Mouse (Mus musculus): ENCODE data around the gene Olfr96. TPM values are rescaled to one million over a fixed set of nuclear protein-coding genes. Genes with fewer than 3 reads are reported as not detected.

The Olfr96 gene
- polyA plus RNA-seq (2015; fragmentation: Nextera tagmentation; extraction: Ambion mirVana), result not detected in 2 replicates

GRCm38 (mm10) chr17:37219846-37220245 is at the start of gene Olfr96:
Olfr96 (plus strand) TSS chr17:37220146.

GRCm38 (mm10) chr17:37193656-37194055 is 26.3 kb upstream of the Olfr96 start, which contains the start of gene Ubd:
Ubd (plus strand) TSS chr17:37193892.

GRCm38 (mm10) chr17:37200894-37201293 is 19.1 kb upstream of the Olfr96 start, which contains the start of gene Olfr94:
Olfr94 (minus strand) TSS chr17:37200994.

GRCm38 (mm10) chr17:37213018-37213417 is 6.9 kb upstream of the Olfr96 start, which contains the start of gene Olfr95:
Olfr95 (minus strand) TSS chr17:37213118.

GRCm38 (mm10) chr17:37237230-37237629 is 17.3 kb downstream of the Olfr96 start, which contains the start of gene Olfr97:
Olfr97 (minus strand) TSS chr17:37237330.

GRCm38 (mm10) chr17:37263626-37264025 is 43.7 kb downstream of the Olfr96 start, which contains the start of gene Olfr98:
Olfr98 (minus strand) TSS chr17:37263749.

GRCm38 (mm10) chr17:37270058-37270701 is 50.2 kb downstream of the Olfr96 start, which contains the start of gene H2-M3:
H2-M3 (plus strand) TSS chr17:37270220.

Other genes starting within 250 kb of the Olfr96 start
- gene 2410137M14Rik, start 238.9 kb upstream of the Olfr96 start, polyA plus RNA-seq (2015; fragmentation: Nextera tagmentation; extraction: Ambion mirVana), result 0.25 TPM in 1 of 2 replicates, not detected in the other
- 0.34 and 0.47 TPM in 2 replicates for gene H2-M5, start 230.6 kb upstream of the Olfr96 start, polyA plus RNA-seq (2015; fragmentation: Nextera tagmentation; extraction: Ambion mirVana)
- 22.6 and 30.9 TPM in 2 replicates for gene Zfp57, start 219.0 kb upstream of the Olfr96 start, polyA plus RNA-seq (2015; fragmentation: Nextera tagmentation; extraction: Ambion mirVana)
- gene Mog, start 196.7 kb upstream of the Olfr96 start, polyA plus RNA-seq (2015; fragmentation: Nextera tagmentation; extraction: Ambion mirVana), result not detected in 2 replicates
- gene Gabbr1, start 174.2 kb upstream of the Olfr96 start, polyA plus RNA-seq (2015; fragmentation: Nextera tagmentation; extraction: Ambion mirVana), result 9.2 and 9.7 TPM in 2 replicates
- not detected in 2 replicates for gene Olfr90, start 131.6 kb upstream of the Olfr96 start, polyA plus RNA-seq (2015; fragmentation: Nextera tagmentation; extraction: Ambion mirVana)
- not detected in 2 replicates for gene Olfr91, start 121.9 kb upstream of the Olfr96 start, polyA plus RNA-seq (2015; fragmentation: Nextera tagmentation; extraction: Ambion mirVana)
- gene Olfr92, start 100.1 kb upstream of the Olfr96 start, polyA plus RNA-seq (2015; fragmentation: Nextera tagmentation; extraction: Ambion mirVana), result not detected in 2 replicates
- gene Olfr93, start 58.7 kb upstream of the Olfr96 start, polyA plus RNA-seq (2015; fragmentation: Nextera tagmentation; extraction: Ambion mirVana), result not detected in 2 replicates
- gene Ubd, start 26.3 kb upstream of the Olfr96 start, polyA plus RNA-seq (2015; fragmentation: Nextera tagmentation; extraction: Ambion mirVana), result 0.13 TPM in 1 of 2 replicates, not detected in the other
- gene Olfr94, start 19.2 kb upstream of the Olfr96 start, polyA plus RNA-seq (2015; fragmentation: Nextera tagmentation; extraction: Ambion mirVana), result 0.18 and 0.19 TPM in 2 replicates
- gene Olfr95, start 7.0 kb upstream of the Olfr96 start, polyA plus RNA-seq (2015; fragmentation: Nextera tagmentation; extraction: Ambion mirVana), result not detected in 2 replicates
- gene Olfr97, start 17.2 kb downstream of the Olfr96 start, polyA plus RNA-seq (2015; fragmentation: Nextera tagmentation; extraction: Ambion mirVana), result not detected in 2 replicates
- gene Olfr98, start 43.6 kb downstream of the Olfr96 start, polyA plus RNA-seq (2015; fragmentation: Nextera tagmentation; extraction: Ambion mirVana), result not detected in 2 replicates
- 3.8 and 4.2 TPM in 2 replicates for gene H2-M3, start 50.1 kb downstream of the Olfr96 start, polyA plus RNA-seq (2015; fragmentation: Nextera tagmentation; extraction: Ambion mirVana)
- not detected in 2 replicates for gene Olfr99, start 63.3 kb downstream of the Olfr96 start, polyA plus RNA-seq (2015; fragmentation: Nextera tagmentation; extraction: Ambion mirVana)
- gene Olfr101, start 84.2 kb downstream of the Olfr96 start, polyA plus RNA-seq (2015; fragmentation: Nextera tagmentation; extraction: Ambion mirVana), result not detected in 2 replicates
- not detected in 2 replicates for gene Olfr102, start 96.9 kb downstream of the Olfr96 start, polyA plus RNA-seq (2015; fragmentation: Nextera tagmentation; extraction: Ambion mirVana)
- gene Olfr103, start 119.6 kb downstream of the Olfr96 start, polyA plus RNA-seq (2015; fragmentation: Nextera tagmentation; extraction: Ambion mirVana), result not detected in 2 replicates
- gene Olfr104-ps, start 139.4 kb downstream of the Olfr96 start, polyA plus RNA-seq (2015; fragmentation: Nextera tagmentation; extraction: Ambion mirVana), result not detected in 2 replicates
- gene Olfr105-ps, start 158.9 kb downstream of the Olfr96 start, polyA plus RNA-seq (2015; fragmentation: Nextera tagmentation; extraction: Ambion mirVana), result not detected in 2 replicates
- gene Olfr106-ps, start 170.2 kb downstream of the Olfr96 start, polyA plus RNA-seq (2015; fragmentation: Nextera tagmentation; extraction: Ambion mirVana), result not detected in 2 replicates
- gene Olfr107, start 179.1 kb downstream of the Olfr96 start, polyA plus RNA-seq (2015; fragmentation: Nextera tagmentation; extraction: Ambion mirVana), result not detected in 2 replicates
- not detected in 2 replicates for gene Olfr108, start 225.3 kb downstream of the Olfr96 start, polyA plus RNA-seq (2015; fragmentation: Nextera tagmentation; extraction: Ambion mirVana)
- not detected in 2 replicates for gene Olfr109, start 238.8 kb downstream of the Olfr96 start, polyA plus RNA-seq (2015; fragmentation: Nextera tagmentation; extraction: Ambion mirVana)

Data from urinary bladder, postnatal 0 days (tissue).